Mouse (Mus musculus) thymus, adult 2 months (tissue): ENCODE results near the gene Elac2. TPM values are rescaled to one million over a fixed set of nuclear protein-coding genes. Genes with fewer than 3 reads are reported as not detected.

Source experiments
- DNase-seq: peaks from one replicate; pipeline ENCODE4 v3.0.0; 2021
- H3K27ac ChIP-seq: fragments of 200-500 bp; 2 replicates; pipeline ENCODE4 v1.5.1; 2012; ENCODE audit warnings: low read length, control low read depth; ENCODE audit not compliant: control insufficient read depth, insufficient read depth
- H3K27me3 ChIP-seq: fragments of 200-500 bp; 2 replicates; pipeline ENCODE4 v1.6.1; 2012; ENCODE audit warnings: mild to moderate bottlenecking, low read length, moderate library complexity, mixed read lengths; ENCODE audit not compliant: control insufficient read depth, insufficient read depth
- H3K36me3 ChIP-seq: fragments of 200-500 bp; 2 replicates; pipeline ENCODE4 v1.6.1; 2012; ENCODE audit warnings: mild to moderate bottlenecking, low read length, moderate library complexity; ENCODE audit not compliant: control insufficient read depth, insufficient read depth
- H3K4me1 ChIP-seq: fragments of 200-500 bp; replicated peaks from 2 replicates; pipeline ENCODE4 v1.6.1; 2012; ENCODE audit warnings: low read length; ENCODE audit not compliant: control insufficient read depth, insufficient read depth
- H3K4me3 ChIP-seq: fragments of 200-500 bp; 2 replicates; pipeline ENCODE4 v1.5.1; 2012; ENCODE audit warnings: mild to moderate bottlenecking, low read length, control low read depth, moderate library complexity; ENCODE audit not compliant: control insufficient read depth, insufficient read depth
- CTCF ChIP-seq: fragments of 200-500 bp; IDR thresholded peaks from 2 replicates; pipeline ENCODE4 v1.5.1; 2012; ENCODE audit warnings: mild to moderate bottlenecking, control low read depth, low read length, moderate library complexity, borderline replicate concordance; ENCODE audit not compliant: control insufficient read depth, poor library complexity, insufficient read depth; ENCODE audit errors: extremely low read depth
- POLR2A ChIP-seq: fragments of 200-500 bp; IDR thresholded peaks from 2 replicates; pipeline ENCODE4 v1.6.1; 2012; ENCODE audit warnings: mild to moderate bottlenecking, low read length, control low read depth, moderate library complexity; ENCODE audit not compliant: control insufficient read depth, poor library complexity, insufficient read depth; ENCODE audit errors: extremely low read depth
- WGBS: fragments of 180-500 bp; shearing (Covaris S2); methylation state at CpG from one replicate; pipeline ENCODE4 v1.1.7; 2018; 5-methylcytosine and 5-hydroxymethylcytosine counted together
- polyA plus RNA-seq: library from polyadenylated mRNA; depleted of rRNA; stranded (reverse); fragments of >200 nt; gene quantifications from 2 replicates; pipeline ENCODE4 v1.2.3, GENCODE M21; 2012; rRNA removed

Gene Elac2
- 21.9 and 25.0 TPM in 2 replicates for polyA plus RNA-seq

- TF ChIP-seq POLR2A = peak; percentile 80
- TF ChIP-seq CTCF = 0 out of 2 replicates have a peak, but pooled peaks have one; percentile 37
- no peaks in the 10 kb centered on the region for H3K27me3 ChIP-seq
- H3K27ac ChIP-seq = no peak within 1 kb of the TSS
- WGBS = under 1% methylated on average over 65 of the region's 65 CpGs
- H3K4me1 ChIP-seq = peaks cover 6% of the 10 kb centered on the region
- peak; percentile 97 for DNase-seq
- H3K36me3 ChIP-seq = peaks cover 3% of the 10 kb centered on the region; the same call in 1 of the 2 replicates
- H3K4me3 ChIP-seq = peak within 1 kb of the TSS; percentile 74
Measured at GRCm38 (mm10) chr11:64978720-64979488, at the start of gene Elac2. TSS of gene Elac2 (plus strand) at chr11:64979038.

- Histone ChIP-seq H3K27me3 (no peaks in the 10 kb centered on the region), H3K4me1 (no peaks in the 10 kb centered on the region), H3K4me3 (no peak overlapping the region), H3K27ac (no peak overlapping the region), H3K36me3 (no peaks in the 10 kb centered on the region)
- TF ChIP-seq CTCF (no peak), POLR2A (no peak)
- no peak for DNase-seq
- WGBS = 94% methylated on average over 2 of the region's 2 CpGs
Measured at GRCm38 (mm10) chr11:64929130-64929529, 49.7 kb upstream of the Elac2 start.

- no peak overlapping the region for H3K4me3 ChIP-seq
- no peaks in the 10 kb centered on the region for H3K4me1 ChIP-seq
- H3K27me3 ChIP-seq = no peaks in the 10 kb centered on the region
- no peaks in the 10 kb centered on the region for H3K36me3 ChIP-seq
- no peak for TF ChIP-seq CTCF
- no peak for TF ChIP-seq POLR2A
- DNase-seq = no peak
- no peak overlapping the region for H3K27ac ChIP-seq
- 77% methylated on average over 11 of the region's 11 CpGs for WGBS
Measured at GRCm38 (mm10) chr11:64931060-64931770, 47.6 kb upstream of the Elac2 start.

- Histone ChIP-seq H3K27me3 (no peaks in the 10 kb centered on the region), H3K27ac (no peak overlapping the region), H3K4me1 (no peaks in the 10 kb centered on the region), H3K36me3 (no peaks in the 10 kb centered on the region), H3K4me3 (no peak overlapping the region)
- DNase-seq = no peak
- no peak for TF ChIP-seq CTCF
- no peak for TF ChIP-seq POLR2A
- WGBS = 81% methylated on average over 2 of the region's 2 CpGs
Measured at GRCm38 (mm10) chr11:64937226-64937625, 41.6 kb upstream of the Elac2 start.

GRCm38 (mm10) chr11:64941193-64941592, 37.6 kb upstream of the Elac2 start:
- Histone ChIP-seq H3K4me3 (no peak overlapping the region), H3K27ac (no peak overlapping the region), H3K27me3 (no peaks in the 10 kb centered on the region), H3K36me3 (no peaks in the 10 kb centered on the region), H3K4me1 (no peaks in the 10 kb centered on the region)
- TF ChIP-seq CTCF = no peak
- TF ChIP-seq POLR2A = no peak
- WGBS = 96% methylated on average over 2 of the region's 2 CpGs
- DNase-seq = no peak

GRCm38 (mm10) chr11:64949782-64950181, 29.1 kb upstream of the Elac2 start:
- H3K27me3 ChIP-seq = no peaks in the 10 kb centered on the region
- H3K27ac ChIP-seq = no peak overlapping the region
- no peaks in the 10 kb centered on the region for H3K4me1 ChIP-seq
- DNase-seq = no peak
- no peaks in the 10 kb centered on the region for H3K36me3 ChIP-seq
- no peak overlapping the region for H3K4me3 ChIP-seq
- TF ChIP-seq CTCF (no peak), POLR2A (no peak)
- WGBS = 92% methylated on average over 3 of the region's 3 CpGs

- DNase-seq = no peak
- H3K27me3 ChIP-seq = no peaks in the 10 kb centered on the region; the same call in 1 of the 2 replicates
- H3K4me3 ChIP-seq = no peak overlapping the region
- TF ChIP-seq POLR2A (no peak), CTCF (no peak)
- 19% methylated on average over 16 of the region's 16 CpGs for WGBS
- H3K36me3 ChIP-seq = no peaks in the 10 kb centered on the region
- H3K27ac ChIP-seq = no peak overlapping the region
- H3K4me1 ChIP-seq = no peaks in the 10 kb centered on the region
Measured at GRCm38 (mm10) chr11:64956962-64957729, 21.7 kb upstream of the Elac2 start.
